Mouse (Mus musculus) adrenal gland, adult 18-20 months (tissue): ENCODE results near the gene Sptbn4. TPM values are rescaled to one million over a fixed set of nuclear protein-coding genes. Genes with fewer than 3 reads are reported as not detected.

Experiments
- DNase-seq, 2 experiments: peaks; one replicate each; pipeline ENCODE4 v3.0.0; 2021 to 2022; ENCODE audit warnings: low spot score in 2 of 2
- total RNA-seq, 2 experiments: library from RNA; stranded (reverse); gene quantifications; 1 replicate in 1 of 2; 2 replicates in 1 of 2; pipeline ENCODE4 v1.2.3; 2021

Sptbn4 gene
- total RNA-seq, 2 experiments from 2014 or later, result 2.9 to 3.1 TPM

DNA sequence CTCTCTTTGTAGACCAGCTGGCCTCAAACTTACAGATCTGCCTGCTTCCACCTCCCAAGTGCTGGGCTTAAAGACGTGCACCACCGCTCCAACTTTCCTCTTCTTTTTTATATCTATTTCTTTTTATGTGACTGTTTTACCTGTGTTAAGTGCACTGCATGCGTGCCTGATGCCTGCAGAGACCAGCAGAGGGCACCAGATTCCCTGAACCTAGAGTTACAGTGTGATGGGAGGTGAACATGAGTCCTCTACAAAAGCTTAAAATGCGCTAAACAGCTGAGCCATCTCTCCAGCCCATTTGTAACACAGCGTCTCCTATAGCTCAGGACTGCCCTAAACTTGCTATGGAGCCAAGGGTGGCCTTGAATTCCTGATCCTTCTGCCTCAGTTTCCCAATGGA, 9.9 kb downstream of the Sptbn4 start:
- DNase-seq, result peak; percentile 29 to 30

DNA sequence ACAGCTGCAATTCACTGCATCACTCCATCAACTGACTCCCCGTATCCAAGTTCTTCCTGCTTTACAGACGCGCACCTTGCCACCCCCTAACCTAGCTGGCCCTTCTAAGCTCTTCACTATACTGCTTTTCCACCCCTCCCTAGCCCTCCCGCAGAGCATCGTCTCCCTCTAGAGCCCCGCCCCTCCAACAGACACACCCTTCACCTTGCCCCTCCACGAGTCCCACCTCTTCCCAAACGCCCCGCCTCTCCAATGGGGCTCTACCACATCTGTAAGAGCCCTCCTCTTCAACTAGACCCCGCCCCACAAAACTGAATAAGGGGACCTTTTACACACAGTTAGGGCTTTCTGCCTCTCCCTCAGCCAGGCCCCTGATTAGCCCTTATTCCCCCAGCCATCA, 13.7 kb downstream of the Sptbn4 start:
- no peak for DNase-seq

DNA sequence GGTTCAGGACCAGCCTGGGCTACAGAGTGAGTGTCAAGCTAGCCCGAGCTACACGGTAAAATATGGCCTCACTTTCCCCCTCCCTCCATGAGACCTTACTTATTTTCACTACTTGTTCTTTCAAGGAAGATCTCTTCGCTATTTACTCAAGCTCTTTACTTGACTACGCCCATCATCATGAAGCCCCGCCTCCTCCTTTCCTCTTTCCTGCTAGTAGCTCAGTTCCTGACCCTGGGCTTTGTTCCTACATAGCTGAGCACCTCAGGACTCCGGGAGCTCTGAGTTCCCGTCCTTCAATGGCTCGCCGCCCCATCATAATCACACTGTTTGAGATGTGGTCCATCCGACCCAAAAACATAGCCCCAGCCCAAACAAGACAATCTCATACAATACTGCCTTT, 14.1 kb downstream of the Sptbn4 start:
- no peak for DNase-seq

DNA sequence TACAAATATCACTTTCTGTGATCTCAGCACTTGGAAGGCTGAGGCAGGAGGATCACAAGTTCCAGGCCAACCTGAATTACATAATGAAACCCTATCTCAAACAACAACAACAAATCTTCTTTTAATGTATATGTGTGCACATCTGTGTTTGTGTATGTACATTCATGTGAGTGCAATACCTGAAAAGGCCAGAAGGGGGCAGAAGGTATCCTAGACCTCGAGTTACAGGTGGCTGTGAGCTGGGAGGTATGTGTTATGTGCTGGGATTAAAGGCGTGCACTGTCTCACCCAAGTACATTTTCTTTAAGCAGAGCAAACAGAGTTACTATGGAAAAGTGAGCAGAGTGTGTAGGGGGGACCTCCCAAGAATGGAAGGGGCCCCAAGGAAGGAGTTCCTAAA, 18.4 kb downstream of the Sptbn4 start:
- no peak for DNase-seq

DNA sequence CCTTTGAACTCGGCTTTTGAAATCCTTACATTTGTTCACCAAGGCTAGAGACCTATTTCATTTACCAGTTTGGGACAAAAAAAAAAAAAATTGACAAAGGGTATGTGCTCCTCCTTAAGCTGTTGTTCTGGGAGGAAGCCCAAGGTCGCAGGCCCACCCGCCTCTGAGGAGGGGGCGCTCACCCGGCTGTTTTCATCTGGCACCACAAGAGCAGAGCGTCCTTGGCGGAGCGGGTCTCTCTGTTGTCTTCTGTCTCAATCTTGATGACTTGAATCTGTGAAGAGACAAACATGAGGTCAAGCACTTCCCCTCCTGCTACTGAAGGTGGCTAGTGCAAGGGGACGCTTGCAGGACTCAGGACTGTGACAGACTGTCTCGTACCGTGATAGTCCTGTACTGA, 19.5 kb downstream of the Sptbn4 start:
- no peak for DNase-seq

DNA sequence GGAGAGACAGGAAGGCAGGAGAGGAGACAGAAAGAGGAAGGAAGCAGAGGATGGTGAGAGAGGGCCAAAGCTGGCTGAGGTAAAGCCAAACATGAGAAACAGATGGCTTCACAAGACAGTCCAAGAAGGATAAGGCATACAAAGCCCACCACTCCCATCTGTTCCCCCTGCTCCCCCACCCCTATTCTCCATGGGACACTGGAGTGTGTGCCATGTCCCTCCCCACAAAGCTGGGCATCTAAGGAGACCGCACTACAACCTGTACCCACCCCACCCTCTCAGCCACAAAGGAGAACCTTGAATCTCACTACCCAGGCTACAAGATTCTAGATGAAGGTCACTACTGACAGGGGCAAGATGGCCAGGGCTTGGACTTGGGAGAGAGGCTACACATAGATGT, 20.1 kb downstream of the Sptbn4 start:
- DNase-seq, result no peak

DNA sequence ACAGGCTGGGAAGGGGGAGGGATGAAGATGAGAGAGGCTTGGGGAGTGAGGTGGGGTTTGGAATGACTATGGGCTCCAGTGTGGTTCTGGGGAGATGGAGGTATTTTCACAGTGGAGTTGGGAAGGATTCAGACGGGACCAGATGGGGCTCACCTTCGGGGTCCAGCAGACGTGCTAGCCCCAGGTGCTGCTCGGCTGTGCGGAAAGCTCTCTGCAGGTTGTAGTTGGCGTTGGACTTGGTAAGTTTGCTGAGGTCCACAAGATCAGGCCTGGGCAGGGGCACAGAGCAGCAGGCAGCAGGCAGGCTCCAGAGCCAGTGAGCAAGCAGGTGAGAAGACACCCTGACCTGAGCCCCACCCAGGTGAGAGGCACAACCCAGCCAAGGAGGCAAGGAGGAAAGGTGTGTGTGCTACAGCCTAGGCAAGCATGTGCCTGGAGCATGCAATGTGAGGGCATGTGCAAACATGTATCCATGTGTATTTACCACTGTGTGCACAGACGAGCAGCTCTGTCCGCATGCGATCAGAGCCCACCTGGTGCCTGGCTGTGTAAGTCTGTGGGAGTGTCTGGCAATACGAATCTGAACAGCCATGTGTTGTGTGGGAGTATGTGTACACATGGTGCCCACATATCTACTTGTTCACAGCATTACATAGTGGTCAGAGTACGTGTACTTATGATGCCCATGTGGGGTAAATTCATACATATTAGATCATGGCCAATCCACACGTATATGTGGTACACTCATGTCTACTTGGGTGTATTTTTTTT, 23.7 kb downstream of the Sptbn4 start:
- no peak for DNase-seq

DNA sequence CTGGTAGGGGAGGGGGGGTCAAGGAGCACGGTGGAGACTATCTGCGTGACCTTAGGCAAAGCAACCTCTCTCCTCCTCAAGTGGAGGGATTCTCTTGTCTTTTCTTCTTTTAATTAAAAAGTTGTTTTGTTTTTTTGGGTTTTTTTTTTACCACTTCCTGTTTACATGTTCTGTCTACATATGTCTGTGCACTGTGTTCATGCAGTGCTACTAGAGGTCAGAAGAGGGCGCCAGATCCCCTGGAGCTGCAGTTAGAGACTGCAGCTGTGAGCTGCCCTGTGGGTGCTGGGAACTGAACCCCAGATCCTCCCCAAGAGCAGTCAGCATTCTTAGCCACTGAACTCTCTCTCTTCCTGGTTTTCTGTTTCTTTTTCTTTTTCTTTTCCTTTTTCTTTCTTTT, 28.4 kb downstream of the Sptbn4 start:
- no peak for DNase-seq

DNA sequence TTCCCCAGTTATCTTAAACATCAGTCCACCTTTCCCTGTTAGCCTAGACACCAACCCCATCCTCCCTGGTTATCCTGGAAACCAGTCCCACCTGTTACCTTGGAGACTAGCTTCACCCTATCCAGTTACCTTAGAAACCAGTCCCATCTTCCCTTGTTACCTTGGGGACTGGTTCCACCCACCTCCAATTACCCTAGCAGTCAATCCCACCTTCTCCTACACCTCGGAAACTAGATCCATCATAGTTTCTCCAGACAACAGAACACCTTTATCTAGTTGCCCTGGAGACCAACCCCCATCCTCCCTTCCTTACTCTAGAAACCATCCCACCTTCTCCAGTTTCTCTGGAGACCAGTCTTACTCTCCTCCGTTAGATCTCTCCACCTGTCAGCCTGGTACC, 30.3 kb downstream of the Sptbn4 start:
- no peak for DNase-seq

DNA sequence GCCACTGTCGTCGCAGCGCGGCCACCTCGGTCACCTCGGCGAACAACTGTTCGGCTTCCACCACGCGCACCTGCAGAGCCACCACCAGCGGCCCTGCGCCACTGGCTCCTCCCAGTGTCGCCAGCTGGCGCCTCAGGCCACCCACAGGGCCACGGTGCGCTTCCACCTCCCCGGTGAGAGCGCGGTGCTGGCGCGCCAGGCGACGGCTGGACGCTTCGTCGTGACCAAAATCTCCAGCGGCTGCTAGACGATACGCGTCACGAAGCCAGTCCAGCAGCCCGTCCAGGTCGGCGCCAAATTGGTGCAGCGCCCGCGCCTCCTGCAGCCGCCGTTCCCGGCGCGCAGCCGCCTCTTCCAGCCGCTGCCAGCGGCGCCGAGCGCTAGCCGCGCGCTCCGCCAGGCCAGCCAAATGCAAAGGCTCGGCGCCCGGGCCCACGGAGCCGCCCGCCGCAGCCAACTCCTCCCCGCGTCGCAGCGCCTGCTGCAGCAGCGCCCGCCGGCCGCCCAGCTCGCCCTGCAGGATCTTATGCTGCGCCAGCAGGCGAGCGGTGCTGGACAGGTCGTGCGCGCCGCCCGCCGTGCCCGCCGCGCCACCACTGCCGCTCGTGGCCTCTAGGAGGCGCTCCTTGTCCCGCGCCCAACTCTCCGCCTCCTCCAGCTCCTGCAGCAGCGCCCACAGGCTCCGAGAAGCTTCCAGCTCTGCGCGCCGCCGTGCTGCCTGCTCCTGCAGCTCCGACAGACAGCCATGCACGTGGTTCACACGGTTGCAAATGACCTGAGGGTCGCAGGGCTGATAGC, 38.9 kb downstream of the Sptbn4 start:
- DNase-seq, result peak; percentile 69 to 74

DNA sequence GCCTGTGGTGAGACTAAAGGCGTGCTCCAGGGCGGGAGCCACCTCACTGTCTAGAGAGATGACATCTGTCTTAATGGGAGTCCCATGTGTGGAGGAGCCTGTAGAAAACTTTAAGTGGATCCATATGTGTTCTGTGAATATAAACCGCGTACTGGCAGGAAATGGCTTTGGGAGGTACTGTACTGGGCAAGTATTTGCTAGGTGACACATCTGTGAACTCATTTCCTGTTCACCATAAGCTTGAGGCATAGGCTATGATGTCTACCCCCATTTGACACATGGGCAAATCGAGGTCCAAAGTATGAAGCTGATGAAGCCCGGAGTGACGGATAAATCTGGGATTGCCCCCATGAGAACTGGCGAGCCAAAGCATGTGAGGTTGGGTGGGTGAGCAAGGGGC, 39.7 kb downstream of the Sptbn4 start:
- no peak for DNase-seq

DNA sequence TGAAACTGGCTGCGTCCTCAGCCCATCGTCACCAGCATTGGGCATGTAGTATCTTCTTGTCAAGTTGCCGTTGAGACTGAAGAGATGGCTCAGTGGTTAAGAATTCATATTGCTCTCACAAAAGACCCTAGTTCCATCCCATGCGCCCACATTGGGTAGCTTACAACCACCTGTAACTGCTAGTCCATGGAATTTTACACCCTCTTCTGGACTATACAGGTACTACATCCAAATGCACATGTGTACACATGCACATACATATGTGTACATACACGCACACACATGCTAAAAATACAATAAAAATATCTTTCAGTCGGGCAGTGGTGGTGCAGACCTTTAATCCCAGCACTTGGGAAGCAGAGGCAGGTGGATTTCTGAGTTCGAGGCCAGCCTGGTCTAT, 41.0 kb downstream of the Sptbn4 start:
- DNase-seq, result no peak

DNA sequence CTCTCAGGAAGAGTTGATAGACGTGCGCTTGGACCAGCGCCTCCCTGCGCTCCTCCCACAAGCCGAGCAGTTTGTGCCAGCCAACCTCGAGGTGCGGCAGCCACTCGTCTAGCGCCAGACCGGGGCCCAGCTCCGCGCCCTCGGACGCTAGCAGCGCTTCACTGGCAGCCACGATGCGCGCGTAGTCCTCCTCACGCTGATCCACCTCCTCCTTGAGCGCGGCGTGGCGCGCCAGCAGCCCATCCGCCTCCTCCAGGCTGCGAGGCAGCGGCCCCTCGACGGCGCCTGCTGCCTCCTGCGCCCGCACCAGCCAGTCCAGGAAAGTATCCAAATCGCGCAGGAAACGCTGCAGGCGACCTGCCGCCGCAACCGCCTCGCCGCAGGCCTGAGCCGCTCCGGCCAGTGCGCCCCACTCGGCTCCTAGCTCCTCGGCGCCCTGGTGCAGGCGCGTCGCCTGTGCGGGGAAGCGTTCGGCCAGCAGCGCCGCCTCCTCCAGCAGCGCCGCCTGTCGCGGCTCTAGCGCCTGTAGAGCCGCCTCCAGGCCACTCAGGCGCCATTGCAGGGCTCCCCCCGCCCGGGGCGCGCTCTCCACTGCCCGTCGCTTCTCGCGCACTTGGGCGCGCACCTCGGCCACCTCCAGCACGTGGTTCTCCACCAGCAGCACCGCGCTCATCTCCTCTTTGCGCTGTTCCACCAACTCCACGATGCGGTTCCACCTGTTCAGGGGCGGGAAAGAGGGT, 43.1 kb downstream of the Sptbn4 start:
- DNase-seq, result no peak

DNA sequence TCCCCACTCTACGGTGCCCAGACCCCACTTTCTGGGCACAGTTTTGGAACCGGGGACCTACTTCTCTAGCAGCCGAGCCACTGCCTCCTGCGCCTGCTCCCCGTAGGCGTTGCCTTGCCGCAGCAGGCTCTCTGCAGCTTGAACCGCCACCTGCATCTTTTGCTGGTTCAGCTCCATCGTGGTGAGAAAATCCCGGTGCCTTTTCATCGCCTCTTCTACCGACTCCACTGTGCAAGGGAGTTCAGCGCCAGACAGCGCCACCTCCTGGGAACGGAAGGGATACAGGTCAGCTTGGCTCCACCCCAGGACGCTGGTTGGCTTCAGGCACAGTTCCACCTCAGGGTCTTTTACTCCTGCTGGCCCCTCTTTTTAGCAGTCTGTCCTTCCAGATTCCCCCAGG, 44.8 kb downstream of the Sptbn4 start:
- DNase-seq, result peak; percentile 64 to 68

DNA sequence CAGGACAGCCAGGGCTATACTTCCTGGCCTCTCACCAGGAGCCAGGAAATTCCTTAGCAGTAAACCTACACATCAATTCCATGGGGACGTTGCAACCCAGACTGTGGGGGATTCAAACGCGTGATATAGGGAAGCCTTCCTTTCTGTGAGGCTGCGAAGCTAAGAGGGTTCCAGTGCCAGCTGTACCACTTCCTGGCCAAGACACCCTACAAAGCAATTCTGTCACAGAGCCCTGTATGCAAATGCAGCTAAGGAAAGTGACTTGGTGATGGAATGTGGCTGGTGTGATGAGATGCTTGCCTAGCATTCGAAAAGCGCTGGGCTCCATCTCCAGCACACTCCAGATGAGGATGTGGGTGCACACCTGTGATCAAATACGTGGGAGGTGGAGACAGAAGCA, 46.9 kb downstream of the Sptbn4 start:
- DNase-seq, result no peak

DNA sequence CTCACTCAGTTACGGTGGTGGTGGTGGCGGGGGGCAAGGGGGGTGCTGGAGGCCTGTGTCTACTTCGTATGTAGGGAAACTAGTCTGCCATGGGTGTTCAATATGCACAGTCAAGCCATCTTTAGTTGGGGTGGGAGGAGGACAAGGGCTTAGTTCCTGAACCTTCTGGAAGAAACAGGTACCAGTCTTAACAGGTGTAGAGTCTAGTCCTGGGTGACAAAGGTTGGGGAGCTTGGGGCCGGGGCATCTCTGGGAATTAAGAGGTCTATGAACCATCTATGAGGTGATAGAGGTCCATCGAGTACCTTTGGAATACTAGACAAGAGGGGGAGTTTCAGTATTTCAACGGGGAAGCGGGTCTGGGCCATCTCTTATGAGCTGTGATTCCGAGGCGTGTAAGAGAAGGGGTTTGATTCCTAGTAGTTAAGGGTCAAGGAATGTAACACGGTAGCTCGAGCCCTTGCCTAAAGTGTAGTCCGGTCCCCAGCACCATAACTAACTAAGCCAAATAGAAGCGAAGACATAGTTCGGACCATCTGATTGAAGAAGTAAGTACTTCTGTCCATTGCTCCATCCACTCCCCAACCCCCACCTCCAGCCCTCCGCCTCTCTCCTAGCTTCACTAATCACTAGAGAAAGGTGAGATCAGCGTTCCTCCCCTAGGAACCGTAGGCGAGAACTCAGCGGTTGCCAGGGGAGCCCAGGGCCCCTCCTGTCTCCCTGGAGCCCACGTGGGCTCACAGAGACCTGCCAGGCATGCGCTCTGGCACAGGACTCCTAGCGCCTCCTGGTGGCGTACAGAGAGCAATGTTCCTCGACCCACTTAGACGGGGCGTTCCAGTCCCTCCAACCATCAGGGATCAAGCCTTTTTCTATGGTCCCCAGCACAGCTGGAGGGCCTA, 50.2 kb downstream of the Sptbn4 start:
- DNase-seq, result peak in 1 of 2 experiments; percentile 30

DNA sequence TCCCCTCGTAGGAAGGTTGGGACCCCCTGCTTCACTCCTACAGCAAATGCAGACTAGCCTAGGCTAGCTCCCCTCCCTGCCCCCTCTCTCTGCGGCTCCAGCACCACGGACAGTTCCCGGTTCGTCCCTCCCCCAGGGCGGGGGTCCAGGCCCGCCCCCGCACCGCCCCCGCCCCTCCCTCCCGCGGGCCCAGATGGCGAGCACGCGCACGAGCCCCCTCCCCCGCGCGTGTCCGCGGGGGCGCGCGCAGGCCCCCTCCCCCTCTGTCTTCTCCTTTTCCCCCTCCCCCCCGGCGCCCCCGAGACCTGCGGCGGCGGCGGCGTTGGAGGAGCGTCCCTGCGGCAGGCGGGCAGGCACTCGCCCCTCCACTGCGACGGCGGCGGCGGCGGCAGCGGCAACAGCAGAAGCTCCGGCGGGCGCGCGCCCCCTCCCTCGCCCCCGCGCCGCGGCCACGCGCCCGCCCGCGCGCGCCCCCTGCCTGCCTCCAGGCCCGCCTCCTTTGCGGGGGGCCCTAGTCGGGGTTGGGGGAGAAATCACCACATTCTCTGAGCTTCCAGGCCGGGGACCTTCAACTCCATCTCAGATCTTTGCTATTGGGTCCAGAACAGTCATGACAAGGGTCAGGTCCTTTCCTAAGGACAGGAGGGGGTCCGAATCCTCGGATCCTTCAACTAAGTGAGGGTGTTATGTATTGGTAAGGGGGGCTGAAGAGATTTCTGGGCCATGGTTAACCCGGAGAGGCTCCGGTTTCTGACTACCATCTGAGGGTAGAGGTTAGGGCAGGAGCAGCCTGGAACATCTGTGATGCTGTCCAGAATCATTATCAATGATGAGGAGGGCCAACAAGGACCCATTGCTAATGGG, 51.1 kb downstream of the Sptbn4 start:
- DNase-seq, result peak in 1 of 2 experiments; percentile 28

DNA sequence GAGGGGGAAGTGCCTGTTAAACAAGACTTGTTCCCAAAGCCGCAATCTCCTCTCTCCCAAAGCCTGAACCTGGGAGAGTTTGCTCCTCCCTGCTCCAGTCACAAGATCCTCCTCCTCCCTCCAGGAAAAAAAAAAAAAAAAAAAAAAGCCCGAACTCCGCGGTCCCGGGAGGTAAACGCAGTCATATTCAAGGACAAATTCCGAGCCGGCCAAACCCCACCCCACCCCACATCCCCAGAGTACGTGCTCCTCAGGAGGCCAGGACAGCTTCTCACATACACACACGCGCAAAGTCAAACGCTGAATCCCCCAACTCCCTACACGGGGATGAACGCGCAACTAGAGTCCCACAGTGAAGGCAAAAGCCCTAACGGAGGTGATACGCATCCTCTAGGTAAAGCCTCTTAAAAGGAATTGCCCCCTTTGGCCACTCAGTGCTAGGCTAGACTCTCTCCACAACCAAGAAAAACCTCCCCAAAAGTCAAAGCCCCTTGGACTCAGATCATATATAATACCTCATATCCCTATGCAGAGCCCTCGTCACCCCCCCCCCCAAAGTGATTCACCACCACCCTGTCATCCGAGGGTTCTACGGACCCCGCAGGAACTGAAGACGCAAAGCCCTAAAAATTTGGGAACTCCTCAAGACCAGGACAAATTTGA, 51.8 kb downstream of the Sptbn4 start:
- no peak for DNase-seq

DNA sequence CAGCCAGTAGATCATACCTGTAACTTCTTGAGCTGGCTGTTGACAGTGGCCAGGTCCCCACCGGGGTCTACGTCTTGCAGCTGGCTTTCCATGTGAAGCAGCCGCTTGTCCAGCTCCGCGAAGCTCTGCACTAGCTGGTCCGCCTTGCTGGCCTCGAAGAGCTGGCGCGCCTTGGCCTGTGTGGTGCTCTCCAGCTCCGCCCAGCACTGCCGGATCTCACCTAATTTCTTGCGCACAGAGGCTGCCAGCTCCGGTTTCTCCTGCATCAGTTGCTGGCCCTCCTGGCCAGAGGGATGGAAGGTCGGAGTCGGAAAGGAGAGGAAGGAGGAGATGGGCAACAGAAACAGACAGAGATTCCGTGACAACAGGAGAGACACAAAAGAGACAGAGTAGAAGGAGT, 56.1 kb downstream of the Sptbn4 start:
- DNase-seq, result no peak
